Mouse (Mus musculus) liver, embryonic 18 days (tissue): ENCODE measurements around the gene Rangap1. TPM values are rescaled to one million over a fixed set of nuclear protein-coding genes. Genes with fewer than 3 reads are reported as not detected.

Experiments
- polyA plus RNA-seq: library from polyadenylated mRNA; depleted of rRNA; stranded (reverse); fragments of >200 nt; gene quantifications from 2 replicates; pipeline ENCODE4 v1.2.3, GENCODE M21; 2012; rRNA removed

Rangap1 gene
- 34.1 and 37.9 TPM in 2 replicates for polyA plus RNA-seq

GRCm38 (mm10) chr15:81744992-81745600, at the start of gene Rangap1, which contains the start of gene Zc3h7b:
TSS of gene Rangap1 (minus strand) at chr15:81745530.
TSS of gene Zc3h7b (plus strand) at chr15:81745057.

GRCm38 (mm10) chr15:81697175-81697574, 48.2 kb downstream of the Rangap1 start, which contains the start of gene Chadl:
TSS of gene Chadl (minus strand) at chr15:81697287.

GRCm38 (mm10) chr15:81663697-81664561, 81.4 kb downstream of the Rangap1 start, which contains the start of gene L3mbtl2:
TSS of gene L3mbtl2 (plus strand) at chr15:81663889.

Other genes starting within 250 kb of the Rangap1 start
- 7.8 and 10.2 TPM in 2 replicates for gene Ep300, start 160.2 kb downstream of the Rangap1 start, polyA plus RNA-seq
- gene L3mbtl2, start 81.6 kb downstream of the Rangap1 start, polyA plus RNA-seq = 6.6 TPM in 2 replicates
- gene Chadl, start 48.2 kb downstream of the Rangap1 start, polyA plus RNA-seq = 0.64 and 0.74 TPM in 2 replicates
- gene Zc3h7b, start 473 bp downstream of the Rangap1 start, polyA plus RNA-seq = 5.3 and 6.2 TPM in 2 replicates
- 13.3 and 13.4 TPM in 2 replicates for gene Tef, start 56.9 kb upstream of the Rangap1 start, polyA plus RNA-seq
- gene Tob2, start 113.3 kb upstream of the Rangap1 start, polyA plus RNA-seq = 7.6 and 8.2 TPM in 2 replicates
- 41.4 and 42.2 TPM in 2 replicates for gene Phf5a, start 126.4 kb upstream of the Rangap1 start, polyA plus RNA-seq
- gene Aco2, start 126.8 kb upstream of the Rangap1 start, polyA plus RNA-seq = 96.0 and 118 TPM in 2 replicates
- gene Polr3h, start 180.7 kb upstream of the Rangap1 start, polyA plus RNA-seq = 8.2 and 8.8 TPM in 2 replicates
- 0.61 and 0.79 TPM in 2 replicates for gene Csdc2, start 191.2 kb upstream of the Rangap1 start, polyA plus RNA-seq
- gene Pmm1, start 215.4 kb upstream of the Rangap1 start, polyA plus RNA-seq = 11.5 and 11.7 TPM in 2 replicates
- gene 1700029P11Rik, start 235.0 kb upstream of the Rangap1 start, polyA plus RNA-seq = not detected in 2 replicates
- 17.3 and 18.0 TPM in 2 replicates for gene Xrcc6, start 242.3 kb upstream of the Rangap1 start, polyA plus RNA-seq